Mouse (Mus musculus): ENCODE results near the gene Ddah1.

DNA sequence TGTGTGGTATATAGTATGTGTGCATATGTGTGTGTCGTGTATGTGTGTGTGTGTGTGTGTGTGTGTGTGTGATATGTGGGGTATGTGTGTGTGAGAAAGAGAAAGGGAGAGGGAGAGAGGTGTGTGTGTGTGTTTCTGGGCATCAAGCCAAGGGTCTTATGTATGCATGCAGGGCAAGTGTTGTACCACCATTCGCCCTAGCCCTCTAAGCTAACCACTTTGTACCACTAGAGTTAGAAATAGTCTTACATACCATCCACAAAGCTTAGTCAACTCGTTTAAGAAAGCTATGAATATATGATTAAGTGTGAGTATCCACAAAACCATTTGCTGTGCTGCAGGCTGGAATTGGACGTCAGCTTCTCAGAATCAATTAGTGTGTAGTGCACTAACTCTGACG lies 70.4 kb downstream of the Ddah1 start:
- TF ChIP-seq POLR2A (IDR thresholded peaks at IDR 0.05; ENCODE audit: borderline replicate concordance, low read depth, low read length), result no peak
- no peak for TF ChIP-seq CTCF (IDR thresholded peaks at IDR 0.05; ENCODE audit: low read depth, low read length)

Data from bone marrow macrophage, adult 2 months (primary cell).